Mouse (Mus musculus) frontal cortex, postnatal 36 days (tissue): ENCODE data around the gene Zfp541.

Source experiments
- DNase-seq, 2 experiments: peaks; one replicate each; pipeline ENCODE4 v3.0.0; 2022; ENCODE audit warnings: low spot score in 2 of 2

Zfp541 gene

DNA sequence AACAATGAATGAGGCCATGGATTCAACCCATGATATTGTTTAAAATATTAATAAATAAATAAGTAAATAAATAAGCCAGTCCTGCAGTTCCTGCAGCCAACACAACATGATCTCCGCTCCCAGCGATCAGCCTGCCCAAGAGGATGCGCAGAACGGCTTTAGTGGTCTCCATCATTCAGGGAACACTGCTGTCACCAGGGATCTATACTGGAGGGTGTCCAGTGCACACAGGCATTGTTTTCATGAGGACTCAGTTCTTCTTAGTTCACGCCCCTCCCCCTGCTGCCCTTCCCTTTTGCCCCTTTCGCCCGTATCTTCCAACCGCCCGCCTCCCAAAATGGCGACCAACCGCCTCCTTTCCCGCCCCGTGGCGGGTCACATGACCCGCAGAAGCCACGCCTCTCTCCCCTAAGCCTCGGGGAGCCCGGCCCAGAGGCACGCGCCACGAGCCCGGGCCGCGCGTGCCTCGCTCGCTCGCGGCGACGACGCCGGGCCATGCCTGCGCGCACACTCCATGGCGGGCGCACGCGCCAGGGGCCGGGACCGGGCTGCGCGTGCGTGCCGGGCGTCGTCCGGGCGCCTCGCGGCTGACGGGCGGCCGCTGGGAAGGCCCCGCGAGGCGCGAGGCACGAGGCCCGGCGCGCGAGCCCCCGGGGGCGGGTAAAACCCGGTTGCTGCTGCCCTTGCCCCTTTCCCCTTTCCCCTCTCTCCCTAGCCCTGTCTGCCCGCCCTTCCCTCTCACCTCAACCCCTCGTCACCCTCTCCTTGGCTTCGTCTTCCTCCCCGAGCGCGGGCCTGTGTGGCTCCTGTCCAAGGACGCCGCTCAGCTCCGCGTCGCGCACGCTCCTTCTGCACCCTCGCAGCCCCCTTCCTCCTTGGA lies at the start of gene Zfp541:
Zfp541 (plus strand) TSS at position 596 of the 880 bp plus-strand sequence.
- DNase-seq, result no peak

DNA sequence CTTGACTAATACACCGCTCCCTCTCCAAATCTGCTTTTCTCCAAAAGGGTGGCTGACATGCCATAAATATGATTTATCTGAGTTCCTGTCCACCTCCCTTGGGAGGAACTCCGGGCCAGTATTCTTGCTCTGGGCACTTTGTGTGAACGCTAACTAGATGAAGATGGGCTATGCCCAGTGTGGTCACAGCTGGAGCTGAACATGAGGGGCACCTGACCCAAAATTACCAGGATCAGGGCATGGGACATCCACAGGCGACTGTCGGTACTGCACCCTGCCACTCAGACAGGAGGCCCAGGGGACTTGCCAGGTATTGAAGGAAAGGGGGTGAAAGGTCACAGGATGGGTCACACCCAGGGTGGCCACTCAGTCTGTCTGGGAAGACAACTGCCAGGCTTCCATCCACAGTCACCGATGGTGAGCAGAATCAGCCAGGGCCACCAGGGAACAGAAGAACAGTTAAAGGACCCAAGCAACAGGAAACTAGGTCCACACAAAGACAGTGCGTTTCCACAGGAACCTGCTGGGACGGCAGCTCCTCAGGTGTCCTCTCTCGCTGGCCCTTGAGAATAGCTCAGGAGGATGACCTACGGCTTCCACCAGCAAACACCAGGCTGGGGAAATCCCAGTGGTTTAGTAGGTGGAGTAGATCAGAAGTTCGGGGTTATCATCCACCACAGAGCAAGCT lies 48.9 kb upstream of the Zfp541 start:
- DNase-seq, result no peak

DNA sequence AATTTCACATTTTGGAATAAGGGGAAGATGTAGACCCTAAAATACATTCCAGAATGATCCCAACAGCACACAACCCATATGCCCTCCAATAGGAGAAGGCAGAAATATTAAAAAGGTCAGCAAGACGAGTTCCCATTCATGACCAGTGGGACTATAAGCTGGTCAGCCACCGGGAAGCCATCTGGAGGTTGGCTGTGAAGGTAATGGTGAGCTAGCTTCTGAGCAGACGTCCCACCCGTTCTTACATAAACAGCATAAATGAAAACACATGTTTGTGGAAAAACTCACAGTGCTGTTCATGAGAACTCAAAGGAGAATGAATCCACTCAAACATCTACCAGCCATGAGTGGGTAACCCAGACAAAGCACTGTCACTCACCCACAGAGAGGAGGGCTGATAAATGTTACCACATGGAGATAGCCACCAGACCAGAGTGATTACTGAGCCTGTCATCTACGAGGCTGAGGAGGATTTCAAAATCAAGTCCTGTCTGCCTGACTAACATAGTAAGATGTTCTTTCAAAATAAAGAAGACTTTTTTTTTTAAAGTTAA lies 47.8 kb upstream of the Zfp541 start:
- DNase-seq, result no peak

DNA sequence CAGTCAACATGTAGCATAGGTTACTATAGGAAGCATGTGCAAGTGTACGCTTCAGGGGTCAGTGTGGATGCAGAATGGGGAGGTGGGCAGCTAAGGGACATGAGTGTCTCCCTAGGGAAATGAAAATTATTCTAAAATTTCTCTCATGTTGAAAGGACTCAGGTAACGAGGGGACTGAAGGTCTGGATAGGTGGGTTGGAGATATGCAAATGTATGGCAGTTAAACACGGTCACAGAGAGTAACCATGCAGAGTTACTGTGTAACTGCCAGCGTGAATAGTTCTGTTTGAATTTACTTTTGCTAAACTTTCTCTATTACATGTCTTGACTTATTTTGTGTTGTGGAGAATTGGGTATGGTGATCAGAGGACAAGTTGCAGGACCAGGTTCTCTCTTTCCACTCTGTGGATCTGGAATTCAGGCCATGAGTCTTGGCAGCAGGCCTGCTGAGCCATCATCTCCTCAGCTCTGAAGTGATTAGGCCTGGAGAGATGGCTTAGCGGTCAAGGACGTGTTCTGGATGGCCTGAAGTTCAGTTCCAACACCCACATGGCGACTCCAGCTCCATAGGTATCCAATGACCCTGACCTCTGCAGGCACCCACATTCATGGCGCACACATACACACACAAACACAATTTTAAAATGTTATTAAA lies 47.0 kb upstream of the Zfp541 start:
- DNase-seq, result no peak

DNA sequence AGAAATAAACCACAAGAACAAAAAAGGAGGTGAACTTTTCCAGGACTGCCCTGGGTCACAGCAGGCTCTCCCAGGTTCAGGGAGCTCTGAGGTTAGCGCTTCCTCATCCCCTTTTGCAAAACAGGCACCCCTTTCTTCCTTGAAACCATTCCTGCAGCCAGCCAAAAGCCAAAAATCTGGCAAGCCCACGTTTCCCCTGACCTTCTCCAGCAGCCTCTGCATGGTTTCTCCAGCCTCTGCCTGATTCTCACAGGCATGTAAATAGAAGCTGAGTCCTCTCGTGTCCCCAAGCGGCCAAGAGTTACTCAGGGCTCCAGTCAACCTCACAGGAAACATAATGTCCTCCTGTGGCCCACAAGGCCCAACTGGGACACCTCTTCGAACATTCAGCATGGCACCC lies 46.2 kb upstream of the Zfp541 start:
- DNase-seq, result no peak

DNA sequence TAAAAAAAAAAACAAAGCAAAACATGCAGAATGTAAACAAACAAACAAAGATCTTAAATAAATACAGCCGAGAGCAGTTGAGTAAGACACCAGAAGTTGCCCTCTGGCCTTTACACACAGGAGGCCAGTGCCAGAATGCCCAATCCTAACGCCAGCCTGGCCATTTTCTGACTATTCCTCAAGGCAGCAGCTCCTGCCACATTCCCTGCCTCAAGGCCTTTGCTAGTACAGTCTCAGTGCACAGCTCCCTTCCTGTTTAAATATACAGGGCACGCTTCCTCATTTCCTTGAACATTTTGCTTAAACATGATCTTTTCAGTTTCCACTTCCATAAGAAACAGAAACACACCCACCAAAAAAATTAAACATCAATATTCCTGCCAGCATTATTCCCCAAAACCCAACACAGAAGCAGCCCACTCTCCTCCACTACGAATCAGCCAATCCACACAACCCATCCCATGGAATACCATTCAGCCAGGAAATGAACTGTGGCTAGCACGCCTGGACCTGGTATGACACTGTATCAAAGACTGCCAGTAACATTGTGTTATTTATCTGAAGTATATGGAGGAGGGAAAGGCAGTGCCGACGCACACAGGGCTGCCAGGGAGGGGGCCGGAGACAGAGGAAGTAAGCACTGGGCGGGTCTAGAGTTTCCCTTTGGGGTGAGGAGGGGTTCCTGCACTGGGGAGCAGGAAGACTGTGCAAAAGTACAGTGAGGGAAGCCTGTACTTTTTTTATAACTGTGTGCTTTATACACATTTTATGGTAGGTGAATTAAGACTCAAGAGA lies 43.4 kb upstream of the Zfp541 start:
- no peak for DNase-seq

DNA sequence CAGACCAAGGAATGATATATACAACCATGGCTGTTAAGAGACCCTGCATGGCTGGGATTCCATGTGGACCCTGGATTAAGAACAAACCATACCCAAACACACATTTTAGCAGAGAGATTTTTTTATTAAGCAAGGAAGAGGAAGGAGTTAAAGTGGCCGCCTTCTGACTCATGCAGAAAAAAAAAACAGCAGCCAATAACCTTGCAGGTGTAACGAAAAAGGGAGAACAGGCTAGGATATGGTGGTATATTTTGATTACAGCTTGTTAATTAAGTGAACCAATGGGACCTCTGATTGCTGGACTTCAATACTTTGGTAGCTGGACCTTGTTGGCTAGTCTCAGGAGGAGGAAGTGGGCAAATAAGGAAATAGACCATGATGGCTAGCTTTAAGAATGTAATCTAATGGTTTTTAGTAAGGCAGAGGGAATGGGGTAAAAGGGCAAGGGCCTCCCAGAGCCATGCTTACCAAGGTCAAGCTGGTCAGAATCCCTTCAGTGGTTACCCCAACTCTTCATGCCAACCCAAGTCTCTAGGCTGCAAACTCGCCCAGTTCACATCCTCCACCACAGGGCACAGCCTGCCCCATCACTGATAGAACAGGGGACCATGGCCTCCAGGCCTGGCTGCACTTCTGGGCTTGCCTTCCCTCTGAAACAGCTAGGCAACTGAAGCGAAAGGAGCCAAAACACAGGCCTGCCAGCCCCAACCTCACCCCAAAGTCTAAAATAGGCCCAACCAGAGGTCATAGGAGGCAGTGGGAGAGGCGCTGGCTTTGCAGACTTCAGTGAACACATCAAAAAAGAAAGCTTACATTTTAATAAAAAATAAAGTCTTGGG lies 42.1 kb upstream of the Zfp541 start:
- DNase-seq, result no peak

DNA sequence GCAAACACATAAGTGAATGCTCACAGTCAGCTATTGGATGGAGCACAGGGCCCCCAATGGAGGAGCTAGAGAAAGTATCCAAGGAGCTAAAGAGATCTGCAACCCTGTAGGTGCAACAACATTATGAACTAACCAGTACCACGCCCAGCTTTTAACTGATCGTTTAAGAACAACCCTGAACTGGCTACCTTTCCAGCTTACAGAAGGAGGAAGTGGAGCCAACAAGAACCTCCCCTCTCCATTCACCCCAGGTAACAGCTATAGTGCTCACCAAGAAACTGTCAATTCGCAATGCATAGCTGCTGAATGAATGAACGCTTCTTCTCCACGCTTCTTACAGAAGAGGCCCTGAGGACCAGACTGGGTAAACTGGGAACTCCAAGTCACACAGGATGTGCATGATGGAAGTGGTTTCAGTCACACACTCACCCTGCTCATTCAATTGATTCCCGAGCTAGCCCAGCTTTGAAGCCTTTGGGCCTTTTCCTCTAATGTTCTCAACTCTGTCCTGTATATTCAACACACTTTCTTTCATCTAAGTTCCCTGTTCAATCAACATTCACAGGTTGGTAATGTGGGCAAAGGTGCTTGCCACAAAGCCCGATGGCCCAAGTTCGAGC lies 36.9 kb upstream of the Zfp541 start:
- DNase-seq, result no peak

DNA sequence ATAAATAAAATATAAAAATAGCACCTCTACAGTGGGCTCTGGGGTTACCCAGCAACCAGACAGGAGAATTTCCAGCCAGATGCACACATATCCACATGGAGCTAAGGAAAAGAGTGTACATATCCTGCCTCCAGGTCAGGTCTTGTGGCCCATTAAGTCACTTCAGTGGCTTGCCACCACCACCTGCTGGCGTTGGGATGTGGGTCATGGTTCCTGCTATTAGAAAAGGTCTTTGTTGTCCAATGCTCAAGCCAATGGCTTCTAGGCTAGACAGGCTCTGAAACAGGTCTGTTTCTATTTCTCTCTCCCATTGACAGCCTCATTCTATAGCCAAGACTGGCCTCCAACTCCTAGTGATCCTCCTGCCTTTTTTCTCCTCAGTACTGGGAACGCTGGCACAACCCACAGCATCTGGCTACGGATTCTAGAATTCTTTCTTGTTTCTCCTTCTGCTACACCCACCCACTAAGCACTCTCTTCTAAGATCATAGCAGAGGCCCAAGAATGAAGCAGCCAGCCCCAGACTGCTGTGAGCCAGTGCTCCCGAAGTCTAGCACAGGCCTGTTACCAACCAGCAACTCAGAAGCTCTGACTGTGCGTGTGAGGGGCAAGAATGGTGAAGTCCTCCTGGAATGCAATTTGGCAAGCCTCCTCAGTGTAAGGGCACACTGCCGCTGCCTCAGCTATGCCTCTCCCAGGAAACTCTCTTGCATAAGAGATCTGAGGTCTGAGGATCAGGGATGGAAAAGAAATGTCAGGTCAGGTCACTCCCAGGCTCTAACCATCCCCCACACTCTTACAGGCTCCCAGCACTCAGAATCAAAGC lies 33.3 kb upstream of the Zfp541 start:
- peak; percentile 64 to 71 for DNase-seq

DNA sequence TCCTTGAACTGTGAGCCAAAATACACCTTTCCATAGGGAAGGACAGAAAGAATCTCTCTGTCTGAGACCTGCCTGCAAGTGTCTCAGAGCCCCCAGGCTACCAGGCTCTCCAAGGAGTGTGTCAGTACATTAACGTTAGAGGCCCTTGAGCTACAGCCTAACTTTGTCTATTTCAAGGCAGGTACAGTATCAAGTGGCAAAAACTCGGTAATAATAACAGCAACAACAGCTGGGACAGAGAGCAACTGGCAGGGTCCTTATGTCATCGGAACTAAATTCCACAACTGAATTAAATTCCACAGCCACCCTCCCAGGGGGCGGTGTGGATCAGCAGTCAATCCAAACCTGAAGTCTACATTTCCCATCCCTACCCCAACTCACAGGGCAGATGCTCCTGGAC lies 30.5 kb upstream of the Zfp541 start:
- no peak for DNase-seq

DNA sequence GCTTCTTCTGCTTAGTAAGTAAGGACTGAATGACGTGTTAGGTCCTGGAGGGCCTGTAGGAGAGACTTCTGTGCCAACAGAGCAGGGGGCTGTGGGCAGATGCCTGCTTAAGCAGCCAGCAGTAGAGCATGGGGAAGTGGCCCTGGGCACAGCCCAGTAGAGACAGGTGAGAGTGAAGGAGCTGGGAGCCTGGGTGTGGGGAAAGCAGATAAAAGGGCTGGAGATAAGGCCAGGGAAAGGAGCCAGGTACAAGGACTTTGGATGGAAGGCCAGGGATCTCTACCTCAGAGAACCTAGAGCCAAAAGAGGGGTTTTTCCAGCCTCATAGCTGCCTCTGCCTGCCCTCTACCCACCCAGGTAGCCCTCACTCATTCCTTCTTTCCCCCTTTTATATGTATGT lies 28.6 kb upstream of the Zfp541 start:
- no peak for DNase-seq

DNA sequence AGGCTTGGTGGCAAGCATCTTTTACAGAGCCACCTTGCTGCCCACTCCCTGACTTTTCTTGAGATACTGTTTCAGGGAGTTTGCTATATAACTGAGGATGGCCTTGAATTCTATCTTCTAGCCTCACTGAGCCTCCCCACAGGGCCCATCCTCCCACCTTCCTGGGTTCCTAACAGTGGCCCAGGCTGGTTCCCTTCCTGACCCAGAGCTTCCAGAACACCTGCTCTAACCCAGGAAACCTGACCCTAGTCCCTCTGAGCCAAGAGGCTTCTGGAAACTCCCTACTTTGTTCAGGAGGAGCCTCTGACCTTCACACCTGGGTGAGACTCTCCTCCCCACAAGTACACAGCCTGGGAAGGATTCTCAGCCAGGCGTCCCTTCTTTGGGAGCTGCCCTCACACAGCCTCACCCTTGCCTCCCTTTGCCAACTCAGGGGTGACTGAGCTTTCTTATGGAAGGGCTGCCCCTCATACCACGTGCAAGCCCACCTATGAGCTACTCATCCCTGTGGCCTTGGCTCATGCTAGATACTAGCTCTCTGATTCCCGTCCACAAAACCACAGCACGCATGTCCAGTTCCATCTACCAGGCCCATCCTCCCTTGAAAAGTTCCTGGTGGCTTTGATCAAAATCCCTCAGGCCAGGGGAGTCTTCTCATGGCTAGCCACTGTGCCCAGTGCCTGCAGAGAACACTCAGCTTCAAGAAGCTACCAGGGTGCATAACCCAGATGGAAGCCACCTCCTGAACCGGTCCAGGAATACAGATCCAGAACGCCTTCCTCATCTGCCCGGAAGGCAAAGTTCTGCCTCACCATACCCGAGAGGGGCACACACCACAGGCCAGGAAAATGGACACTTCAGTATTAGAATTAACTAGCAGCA lies 27.8 kb upstream of the Zfp541 start:
- no peak for DNase-seq

DNA sequence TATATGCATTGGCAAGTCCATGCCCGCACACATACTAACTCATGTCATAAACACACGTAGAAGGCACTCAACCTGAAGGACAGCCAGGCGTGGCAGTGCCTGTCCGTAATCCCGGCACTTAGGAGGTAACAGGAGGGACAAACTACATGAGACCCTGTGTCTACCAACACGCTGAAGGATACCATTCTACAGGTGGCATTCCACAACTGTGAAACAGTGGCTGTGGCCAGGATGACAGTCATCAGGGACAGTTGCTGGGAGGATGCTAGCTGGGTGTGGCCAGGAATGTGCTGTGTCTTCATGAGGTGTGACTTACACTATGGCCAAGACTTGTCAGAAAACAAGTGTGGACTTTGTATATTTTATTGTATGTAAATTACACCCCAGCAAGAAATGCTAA lies 24.6 kb upstream of the Zfp541 start:
- DNase-seq, result no peak

DNA sequence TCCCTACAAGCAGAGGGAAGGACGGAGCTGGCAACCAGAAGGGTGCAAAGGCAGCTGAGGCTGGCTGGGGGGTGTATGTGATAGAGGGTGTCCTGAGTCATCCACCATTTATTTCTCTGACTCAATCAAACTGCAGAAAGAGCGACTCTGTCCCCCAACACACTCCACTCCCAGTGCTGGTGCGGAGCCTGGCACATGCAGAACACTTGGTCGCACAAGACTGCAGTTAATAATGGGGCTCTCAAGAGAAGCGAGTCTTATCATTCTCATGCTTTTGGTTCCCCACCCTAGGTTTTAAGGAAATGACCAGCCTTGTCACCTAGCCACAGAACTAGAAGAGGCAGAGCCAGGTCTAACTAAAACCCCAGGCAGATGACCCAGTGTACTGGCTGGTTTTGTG lies 22.3 kb upstream of the Zfp541 start:
- no peak for DNase-seq

DNA sequence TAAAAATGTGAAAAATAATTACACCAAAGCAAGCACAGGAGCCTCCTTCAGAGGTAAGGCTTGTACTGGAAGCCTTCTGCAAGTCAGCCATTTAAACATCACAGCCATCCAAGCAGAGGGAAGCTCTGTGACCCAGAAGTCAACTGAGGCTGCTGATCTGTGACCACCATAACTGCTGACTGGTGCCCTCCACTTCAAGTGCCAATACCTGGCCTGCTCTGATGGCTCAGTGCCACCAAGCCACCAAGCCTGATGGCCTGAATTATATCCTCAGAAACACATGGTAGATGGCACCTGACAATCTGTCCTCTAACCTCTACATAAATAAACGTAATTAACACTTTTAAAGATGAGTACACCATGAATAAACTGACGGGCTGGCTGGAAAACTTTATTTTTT lies 20.4 kb upstream of the Zfp541 start:
- DNase-seq, result no peak

DNA sequence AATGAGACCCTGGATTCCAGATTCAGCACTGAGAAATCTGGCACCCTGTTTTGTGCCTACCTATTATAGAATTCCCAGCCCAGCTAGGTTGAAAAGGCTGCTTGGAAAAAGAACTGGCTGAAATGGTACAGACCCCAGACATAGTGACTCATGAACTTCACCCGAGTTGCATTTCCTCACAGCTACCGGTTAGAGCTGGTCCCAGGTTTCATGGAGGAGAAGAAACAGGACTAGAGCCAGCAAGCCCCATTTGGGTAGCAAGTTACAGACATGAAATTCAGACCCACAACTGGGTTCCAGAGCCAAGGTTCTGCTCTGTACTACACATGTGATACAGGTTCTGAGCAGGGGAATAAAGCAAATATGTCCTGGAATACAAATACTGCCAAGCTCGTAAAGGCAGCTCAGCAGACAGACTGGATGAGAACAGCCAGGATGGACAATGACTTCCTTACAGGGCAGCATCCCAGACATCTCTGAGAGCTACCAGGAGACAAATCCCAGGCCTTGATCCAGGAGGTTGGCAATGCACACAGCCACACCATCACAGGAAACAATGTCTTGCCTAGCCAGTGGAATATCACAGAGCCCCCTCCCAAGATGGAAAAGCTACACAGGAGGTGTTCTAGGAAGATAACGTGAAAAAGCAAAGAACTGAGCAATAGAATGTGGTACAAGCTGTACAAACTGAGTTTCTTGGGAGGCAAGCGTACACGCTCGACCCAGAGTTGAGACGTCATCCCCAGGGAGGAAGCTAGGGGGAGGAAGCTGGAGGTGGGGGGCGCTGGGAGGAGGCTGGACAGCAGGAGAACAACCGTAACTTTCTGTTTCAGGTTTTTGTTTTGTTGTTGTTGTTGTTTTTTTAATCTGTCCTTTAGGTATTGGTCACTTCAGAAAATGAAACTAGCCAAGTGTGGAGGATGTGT lies 18.5 kb upstream of the Zfp541 start:
- no peak for DNase-seq

DNA sequence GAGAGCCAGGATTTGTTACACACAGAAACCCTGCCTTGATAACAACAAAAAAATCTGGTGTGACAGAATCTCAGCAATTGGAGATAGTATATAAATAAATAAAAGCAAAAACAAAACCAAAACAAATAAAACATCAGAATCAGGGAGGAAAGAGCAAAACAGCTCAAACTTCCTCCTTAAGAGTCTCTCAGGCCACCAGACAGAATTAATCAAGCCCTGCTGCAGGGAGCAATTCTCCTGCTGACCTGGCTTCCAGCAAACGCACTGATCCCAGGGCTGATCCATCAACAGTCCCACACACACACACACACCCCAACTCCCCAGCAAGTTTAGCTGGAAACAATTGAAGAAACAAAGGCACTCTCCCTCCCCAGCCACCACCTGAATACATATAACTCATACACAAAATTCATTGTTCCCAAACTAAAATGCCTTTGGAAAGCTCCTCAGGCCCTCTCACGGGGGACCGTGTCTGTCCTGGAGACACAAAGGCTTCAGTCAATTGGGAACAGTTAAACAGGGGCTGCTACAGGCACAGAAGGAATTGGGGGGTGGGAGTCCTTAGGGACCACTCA lies 17.7 kb upstream of the Zfp541 start:
- DNase-seq, result no peak
